Mouse (Mus musculus): ENCODE results near the gene Calml3.
"Not testable (repeated sequence)": the region's sequence is repeated elsewhere in the genome, so short reads cannot be mapped to it uniquely, and the experiment has no call there.

Calml3 gene

GRCm38 (mm10) chr13:3804186-3804585, at the start of gene Calml3:
Calml3 (minus strand) TSS chr13:3804316.
- in situ Hi-C loops (cut with MboI; ENCODE audit: low sequenced_read_pairs), result no loop called here

GRCm38 (mm10) chr13:3850330-3850729, 46.2 kb upstream of the Calml3 start:
- in situ Hi-C loops (cut with MboI; ENCODE audit: low sequenced_read_pairs), result no loop called here

GRCm38 (mm10) chr13:3840662-3841061, 36.5 kb upstream of the Calml3 start:
- in situ Hi-C loops (cut with MboI; ENCODE audit: low sequenced_read_pairs), result not testable (repeated sequence)

GRCm38 (mm10) chr13:3837312-3837807, 33.2 kb upstream of the Calml3 start, which contains the start of gene Calm4:
Calm4 (plus strand) TSS chr13:3837757.
- in situ Hi-C loops (cut with MboI; ENCODE audit: low sequenced_read_pairs), result not testable (repeated sequence)

- in situ Hi-C loops (cut with MboI; ENCODE audit: low sequenced_read_pairs), result not testable (repeated sequence)
Measured at GRCm38 (mm10) chr13:3833644-3834043, 29.5 kb upstream of the Calml3 start.

- in situ Hi-C loops (cut with MboI; ENCODE audit: low sequenced_read_pairs), result no loop called here
Measured at GRCm38 (mm10) chr13:3832450-3832849, 28.3 kb upstream of the Calml3 start.

GRCm38 (mm10) chr13:3831994-3832393, 27.9 kb upstream of the Calml3 start:
- in situ Hi-C loops (cut with MboI; ENCODE audit: low sequenced_read_pairs), result no loop called here

- in situ Hi-C loops (cut with MboI; ENCODE audit: low sequenced_read_pairs), result no loop called here
Measured at GRCm38 (mm10) chr13:3831546-3831945, 27.4 kb upstream of the Calml3 start.

- in situ Hi-C loops (cut with MboI; ENCODE audit: low sequenced_read_pairs), result no loop called here
Measured at GRCm38 (mm10) chr13:3825726-3826125, 21.6 kb upstream of the Calml3 start.

- in situ Hi-C loops (cut with MboI; ENCODE audit: low sequenced_read_pairs), result no loop called here
Measured at GRCm38 (mm10) chr13:3822105-3822504, 18.0 kb upstream of the Calml3 start.

GRCm38 (mm10) chr13:3818740-3819076, 14.6 kb upstream of the Calml3 start:
- in situ Hi-C loops (cut with MboI; ENCODE audit: low sequenced_read_pairs), result no loop called here

GRCm38 (mm10) chr13:3818012-3818739, 14.1 kb upstream of the Calml3 start:
- in situ Hi-C loops (cut with MboI; ENCODE audit: low sequenced_read_pairs), result no loop called here

- in situ Hi-C loops (cut with MboI; ENCODE audit: low sequenced_read_pairs), result no loop called here
Measured at GRCm38 (mm10) chr13:3807131-3807827, 3.2 kb upstream of the Calml3 start.

GRCm38 (mm10) chr13:3805638-3806037, 1.5 kb upstream of the Calml3 start:
- in situ Hi-C loops (cut with MboI; ENCODE audit: low sequenced_read_pairs), result no loop called here

GRCm38 (mm10) chr13:3805132-3805531, 1.0 kb upstream of the Calml3 start:
- in situ Hi-C loops (cut with MboI; ENCODE audit: low sequenced_read_pairs), result no loop called here

GRCm38 (mm10) chr13:3799386-3799785, 4.7 kb downstream of the Calml3 start:
- in situ Hi-C loops (cut with MboI; ENCODE audit: low sequenced_read_pairs), result no loop called here

- in situ Hi-C loops (cut with MboI; ENCODE audit: low sequenced_read_pairs), result no loop called here
Measured at GRCm38 (mm10) chr13:3798751-3799150, 5.4 kb downstream of the Calml3 start.

- in situ Hi-C loops (cut with MboI; ENCODE audit: low sequenced_read_pairs), result no loop called here
Measured at GRCm38 (mm10) chr13:3796649-3797048, 7.5 kb downstream of the Calml3 start.

- in situ Hi-C loops (cut with MboI; ENCODE audit: low sequenced_read_pairs), result no loop called here
Measured at GRCm38 (mm10) chr13:3789531-3789930, 14.6 kb downstream of the Calml3 start.

GRCm38 (mm10) chr13:3788588-3788987, 15.5 kb downstream of the Calml3 start:
- in situ Hi-C loops (cut with MboI; ENCODE audit: low sequenced_read_pairs), result no loop called here

GRCm38 (mm10) chr13:3787644-3788043, 16.5 kb downstream of the Calml3 start:
- in situ Hi-C loops (cut with MboI; ENCODE audit: low sequenced_read_pairs), result no loop called here

GRCm38 (mm10) chr13:3787102-3787501, 17.0 kb downstream of the Calml3 start:
- in situ Hi-C loops (cut with MboI; ENCODE audit: low sequenced_read_pairs), result no loop called here

Data from CH12F3 (cell line).